Mouse (Mus musculus): ENCODE results near the gene Fgfbp3. TPM values are rescaled to one million over a fixed set of nuclear protein-coding genes. Genes with fewer than 3 reads are reported as not detected.

Fgfbp3 gene
- polyA plus RNA-seq, 2 experiments, result 0.72 to 1.2 TPM

DNA sequence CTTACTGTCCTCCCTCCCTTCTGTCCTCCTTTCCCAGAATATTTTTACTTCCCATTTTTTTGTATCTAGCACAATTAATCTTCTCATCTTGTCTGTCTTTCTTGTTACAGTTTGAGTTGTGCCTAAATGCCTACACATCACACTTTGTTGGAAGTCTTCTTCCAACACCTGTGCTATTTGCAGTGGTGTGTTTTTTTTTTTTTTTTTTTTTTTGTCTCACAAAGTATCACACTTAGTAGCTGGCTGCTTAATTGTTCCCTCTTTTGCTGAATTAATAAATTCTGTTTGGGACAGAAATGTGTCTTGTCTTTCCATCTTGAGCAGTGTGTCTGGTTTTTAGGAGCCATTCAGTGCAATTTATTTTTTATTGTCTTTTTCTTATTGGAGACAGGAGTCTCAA, 10.4 kb upstream of the Fgfbp3 start:
- Histone ChIP-seq H3K9ac (replicated peaks) (no peak overlapping the region), H3K36me3 (replicated peaks; ENCODE audit: control insufficient read depth, insufficient read depth, low read depth) (peaks cover 3% of the 10 kb centered on the region), H3K4me1 (replicated peaks; ENCODE audit: control insufficient read depth in 2 of 2, insufficient read depth in 2 of 2, low read length in 1 of 2) (peaks cover 20 to 33% of the 10 kb centered on the region in 2 experiments), H3K4me3 (ENCODE audit: insufficient read depth in 1 of 2, low read depth in 2 of 2, low read length in 2 of 2) (no peak overlapping the region), H3K9me3 (ENCODE audit: control insufficient read depth, low read length) (no peaks in the 10 kb centered on the region), H3K27me3 (ENCODE audit: control insufficient read depth, insufficient read depth, low read length) (no peaks in the 10 kb centered on the region), H3K27ac (no peak overlapping the region), H3K4me2 (ENCODE audit: low read depth) (no peak overlapping the region)
- no peak for DNase-seq (ENCODE audit: low read depth in 3 of 3, low spot score in 3 of 3)
- TF ChIP-seq CTCF (IDR thresholded peaks at IDR 0.05; ENCODE audit: low read depth), result no peak
- TF ChIP-seq EP300 (IDR thresholded peaks at IDR 0.05; ENCODE audit: low read depth), result no peak
- ATAC-seq (ENCODE audit: insufficient read depth), result no peak

DNA sequence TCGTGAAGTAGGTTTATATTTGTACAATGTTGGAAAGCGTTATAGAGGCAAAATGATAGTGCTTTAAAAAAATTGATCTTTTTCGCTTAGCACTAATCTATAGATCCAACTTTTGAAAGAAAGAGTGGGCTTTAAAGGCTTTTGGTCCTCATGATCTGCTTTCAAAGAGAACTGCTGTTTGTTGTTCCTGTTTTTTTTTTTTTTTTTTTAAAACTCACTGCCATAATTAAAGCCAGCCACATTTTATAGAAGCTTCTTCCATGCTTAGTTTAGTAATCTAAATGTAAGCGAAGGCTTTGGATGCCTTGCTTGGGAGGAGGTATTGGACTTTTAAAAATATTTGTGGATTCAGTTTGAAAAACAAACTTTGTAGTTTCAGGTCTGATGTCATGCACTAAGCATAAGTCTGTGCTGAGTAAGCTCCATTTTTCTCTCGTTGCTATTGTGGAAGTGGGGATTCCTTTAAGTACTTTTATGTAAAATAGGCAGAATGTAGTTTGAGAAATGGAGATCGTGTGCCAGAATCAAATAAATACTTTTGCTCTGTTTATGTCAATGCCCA, 8.5 kb upstream of the Fgfbp3 start:
- no peak for TF ChIP-seq CTCF (IDR thresholded peaks at IDR 0.05; ENCODE audit: low read depth)
- no peak for TF ChIP-seq EP300 (IDR thresholded peaks at IDR 0.05; ENCODE audit: low read depth)
- DNase-seq (ENCODE audit: low read depth in 3 of 3, low spot score in 3 of 3) (no peak), ATAC-seq (ENCODE audit: insufficient read depth) (no peak)
- peak overlapping the region; percentile 55 for H3K9ac ChIP-seq (replicated peaks)
- peaks cover 3% of the 10 kb centered on the region; the same call in 1 of the 2 replicates for H3K36me3 ChIP-seq (replicated peaks; ENCODE audit: control insufficient read depth, insufficient read depth, low read depth)
- peak overlapping the region; percentile 38 for H3K27ac ChIP-seq
- peak overlapping the region; percentile 82 to 96; a peak in 3 of 4 replicates for H3K4me3 ChIP-seq (ENCODE audit: insufficient read depth in 1 of 2, low read depth in 2 of 2, low read length in 2 of 2)
- no peaks in the 10 kb centered on the region for H3K9me3 ChIP-seq (ENCODE audit: control insufficient read depth, low read length)
- H3K4me2 ChIP-seq (ENCODE audit: low read depth), result peak overlapping the region; percentile 85
- peaks cover 17 to 30% of the 10 kb centered on the region in 2 experiments for H3K4me1 ChIP-seq (replicated peaks; ENCODE audit: control insufficient read depth in 2 of 2, insufficient read depth in 2 of 2, low read length in 1 of 2)
- 62% methylated on average over 6 of the region's 6 CpGs for WGBS (ENCODE audit: insufficient replicate concordance)
- H3K27me3 ChIP-seq (ENCODE audit: control insufficient read depth, insufficient read depth, low read length), result no peaks in the 10 kb centered on the region

DNA sequence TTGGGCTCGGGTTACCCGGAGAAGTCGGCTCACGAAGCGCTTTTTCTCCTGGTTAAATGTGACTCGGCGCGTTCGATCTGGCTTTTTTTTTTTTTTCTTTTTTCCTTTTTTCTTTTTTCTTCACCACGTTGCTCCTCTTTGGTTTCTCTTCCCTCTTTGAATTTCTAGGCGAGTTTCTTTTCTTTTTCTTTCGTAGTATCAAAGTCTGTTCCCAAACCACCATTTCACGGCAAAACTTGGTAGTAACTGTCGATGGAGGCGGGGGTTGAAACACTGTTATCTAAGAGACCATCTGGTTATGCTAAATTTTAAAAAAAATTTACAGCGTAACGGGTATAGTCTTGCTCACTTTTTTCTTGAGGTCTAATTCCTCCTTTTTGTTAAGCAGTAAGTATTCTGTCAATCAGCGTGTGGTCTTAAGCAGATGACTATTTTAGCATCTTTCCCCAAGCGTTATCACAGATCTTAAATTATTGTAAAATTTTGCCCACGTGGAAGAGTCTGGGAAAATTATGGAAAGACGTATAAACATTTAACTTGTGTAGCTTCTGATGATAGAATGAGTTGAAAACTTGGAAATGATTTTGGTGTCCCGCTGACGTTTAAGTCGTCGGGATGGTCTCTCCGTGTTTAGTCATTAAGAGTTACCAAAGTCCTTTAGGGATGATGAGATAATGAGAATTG, 7.3 kb upstream of the Fgfbp3 start:
- under 1% methylated on average over 26 of the region's 26 CpGs for WGBS (ENCODE audit: insufficient replicate concordance)
- ATAC-seq (ENCODE audit: insufficient read depth) (no peak), DNase-seq (ENCODE audit: low read depth in 3 of 3, low spot score in 3 of 3) (peak in 1 of 3 experiments; percentile 71)
- H3K4me2 ChIP-seq (ENCODE audit: low read depth), result peak overlapping the region; percentile 85
- H3K36me3 ChIP-seq (replicated peaks; ENCODE audit: control insufficient read depth, insufficient read depth, low read depth), result peaks cover 3% of the 10 kb centered on the region; the same call in 1 of the 2 replicates
- peak overlapping the region; percentile 89 for H3K9ac ChIP-seq (replicated peaks)
- peak overlapping the region; percentile 92 for H3K27ac ChIP-seq
- no peak for TF ChIP-seq CTCF (IDR thresholded peaks at IDR 0.05; ENCODE audit: low read depth)
- peak; percentile 42; the same call in 1 of the 2 replicates for TF ChIP-seq EP300 (IDR thresholded peaks at IDR 0.05; ENCODE audit: low read depth)
- H3K9me3 ChIP-seq (ENCODE audit: control insufficient read depth, low read length), result no peaks in the 10 kb centered on the region
- H3K4me1 ChIP-seq (replicated peaks; ENCODE audit: control insufficient read depth in 2 of 2, insufficient read depth in 2 of 2, low read length in 1 of 2), result peaks cover 14 to 26% of the 10 kb centered on the region in 2 experiments
- H3K4me3 ChIP-seq (ENCODE audit: insufficient read depth in 1 of 2, low read depth in 2 of 2, low read length in 2 of 2), result peak overlapping the region; percentile 82 to 96
- no peaks in the 10 kb centered on the region for H3K27me3 ChIP-seq (ENCODE audit: control insufficient read depth, insufficient read depth, low read length)

DNA sequence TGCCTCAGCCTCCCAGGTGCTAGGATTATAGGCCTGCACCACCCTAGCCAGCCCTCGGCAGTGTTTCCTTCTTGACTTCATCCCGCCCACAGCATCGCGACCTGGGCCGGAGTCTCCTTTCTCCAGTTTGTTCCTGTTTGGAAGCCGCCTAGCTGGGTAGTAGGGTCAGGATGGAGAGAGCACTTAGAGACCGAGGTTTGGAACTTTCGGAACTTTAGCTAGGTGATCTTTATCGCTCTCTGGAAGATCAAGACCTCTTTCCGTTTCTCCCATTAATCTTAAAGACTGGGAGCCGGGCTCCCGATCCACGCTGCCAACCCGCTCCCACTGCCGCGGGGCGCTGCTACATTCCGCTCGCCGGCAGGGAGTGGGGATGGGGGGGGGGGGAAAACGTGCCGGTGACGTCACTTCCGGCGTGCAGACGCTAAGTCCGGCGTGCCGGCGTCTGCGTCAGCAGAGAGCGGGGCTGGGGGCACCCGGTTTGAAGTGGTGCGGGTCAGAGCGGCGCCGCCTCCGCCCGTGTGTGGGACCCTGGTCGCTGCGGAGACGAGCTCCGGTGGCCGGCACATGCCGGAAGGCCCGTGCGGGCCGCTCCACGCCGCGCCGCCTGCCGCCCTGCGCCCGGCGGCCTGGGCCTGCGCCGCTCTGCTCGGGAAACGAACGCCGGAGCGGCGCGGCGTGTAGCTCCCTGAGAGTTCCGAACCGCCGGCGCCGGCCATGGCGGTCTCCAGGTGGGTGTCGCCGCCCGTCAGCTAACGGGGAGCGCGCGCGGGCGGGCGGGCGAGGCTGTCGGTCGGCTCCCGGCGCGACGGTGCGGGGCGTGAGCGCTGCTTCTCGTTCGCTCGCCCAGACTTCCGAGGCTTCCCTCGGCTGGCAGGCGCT, 6.5 kb upstream of the Fgfbp3 start, which contains the start of gene Btaf1:
Btaf1 (plus strand) TSS at position 409 of the 882 bp plus-strand sequence.
- peak; percentile 76 to 85 (median 76) for DNase-seq (ENCODE audit: low read depth in 3 of 3, low spot score in 3 of 3)
- Histone ChIP-seq H3K4me3 (ENCODE audit: insufficient read depth in 1 of 2, low read depth in 2 of 2, low read length in 2 of 2) (peak within 1 kb of the TSS; percentile 82 to 96), H3K9me3 (ENCODE audit: control insufficient read depth, low read length) (no peaks in the 10 kb centered on the region), H3K4me2 (ENCODE audit: low read depth) (peak within 1 kb of the TSS; percentile 85), H3K27me3 (ENCODE audit: control insufficient read depth, insufficient read depth, low read length) (no peaks in the 10 kb centered on the region), H3K9ac (replicated peaks) (peak within 1 kb of the TSS; percentile 89), H3K36me3 (replicated peaks; ENCODE audit: control insufficient read depth, insufficient read depth, low read depth) (peaks cover 3% of the 10 kb centered on the region; the same call in 1 of the 2 replicates), H3K4me1 (replicated peaks; ENCODE audit: control insufficient read depth in 2 of 2, insufficient read depth in 2 of 2, low read length in 1 of 2) (peaks cover 11 to 21% of the 10 kb centered on the region in 2 experiments), H3K27ac (peak within 1 kb of the TSS; percentile 92)
- TF ChIP-seq EP300 (IDR thresholded peaks at IDR 0.05; ENCODE audit: low read depth) (no peak), CTCF (IDR thresholded peaks at IDR 0.05; ENCODE audit: low read depth) (0 out of 2 replicates have a peak, but pooled peaks have one; percentile 3)
- under 1% methylated on average over 95 of the region's 98 CpGs for WGBS (ENCODE audit: insufficient replicate concordance)
- peak; percentile 95 for ATAC-seq (ENCODE audit: insufficient read depth)
